Mouse (Mus musculus) liver, embryonic 11.5 days (tissue): Measurements from ENCODE around the gene Gm7978. TPM values are rescaled to one million over a fixed set of nuclear protein-coding genes. Genes with fewer than 3 reads are reported as not detected.
"Not testable (repeated sequence)": the region's sequence is repeated elsewhere in the genome, so short reads cannot be mapped to it uniquely, and the experiment has no call there.

Source experiments
- ATAC-seq: fragments of 200-750 bp; cut with Nextera tagmentation; replicated peaks from 2 replicates; pipeline ENCODE4 v1.8.0; 2017; ENCODE audit warnings: moderate number of reproducible peaks, mild to moderate bottlenecking, moderate TSS enrichment, moderate library complexity; ENCODE audit not compliant: low FRiP score
- DNase-seq: peaks from one replicate; pipeline ENCODE4 v3.0.0-alpha.2; 2017; ENCODE audit warnings: low spot score
- H3K27ac ChIP-seq: fragments of 300-500 bp; sonication (generic); 2 replicates; pipeline ENCODE4 v1.5.1; 2014; ENCODE audit warnings: mild to moderate bottlenecking, low read depth, low read length, control low read depth
- H3K27me3 ChIP-seq: fragments of 300-500 bp; sonication (generic); replicated peaks from 2 replicates; pipeline ENCODE4 v1.6.1; 2014; ENCODE audit warnings: low read length, mixed read lengths; ENCODE audit not compliant: control insufficient read depth, insufficient read depth
- H3K36me3 ChIP-seq: fragments of 300-500 bp; sonication (generic); 2 replicates; pipeline ENCODE4 v1.6.1; 2014; ENCODE audit warnings: mild to moderate bottlenecking, low read length, moderate library complexity, mixed read lengths; ENCODE audit not compliant: control insufficient read depth, insufficient read depth
- H3K4me1 ChIP-seq: fragments of 300-500 bp; sonication (generic); replicated peaks from 2 replicates; pipeline ENCODE4 v1.6.1; 2014; ENCODE audit warnings: low read length, mixed read lengths; ENCODE audit not compliant: control insufficient read depth, insufficient read depth
- H3K4me2 ChIP-seq: fragments of 300-500 bp; sonication (generic); 2 replicates; pipeline ENCODE4 v1.6.1; 2014; ENCODE audit warnings: mild to moderate bottlenecking, control low read depth, moderate library complexity
- H3K4me3 ChIP-seq: fragments of 300-500 bp; sonication (generic); 2 replicates; pipeline ENCODE4 v1.5.1; 2014; ENCODE audit warnings: low read depth, low read length, control low read depth
- H3K9ac ChIP-seq: fragments of 300-500 bp; sonication (generic); 2 replicates; pipeline ENCODE4 v1.6.1; 2014; ENCODE audit warnings: low read depth, low read length, control low read depth
- H3K9me3 ChIP-seq: fragments of 300-500 bp; sonication (generic); 2 replicates; pipeline ENCODE4 v1.6.1; 2016; ENCODE audit warnings: low read length, inconsistent platforms, mixed read lengths; ENCODE audit not compliant: control insufficient read depth
- WGBS: fragments of 180-500 bp; shearing (Covaris S2); extraction: QIAGEN DNeasy Blood & Tissue Kit; methylation state at CpG from one replicate; pipeline ENCODE4 v1.1.7; 2014; 5-methylcytosine and 5-hydroxymethylcytosine counted together
- polyA plus RNA-seq: library from polyadenylated mRNA; unstranded; fragments of >200 nt; fragmentation: Nextera tagmentation; extraction: Ambion mirVana; gene quantifications from 2 replicates; pipeline ENCODE4 v1.2.1, GENCODE M21; 2014

Gm7978 gene
- polyA plus RNA-seq, result not detected in 2 replicates

DNA sequence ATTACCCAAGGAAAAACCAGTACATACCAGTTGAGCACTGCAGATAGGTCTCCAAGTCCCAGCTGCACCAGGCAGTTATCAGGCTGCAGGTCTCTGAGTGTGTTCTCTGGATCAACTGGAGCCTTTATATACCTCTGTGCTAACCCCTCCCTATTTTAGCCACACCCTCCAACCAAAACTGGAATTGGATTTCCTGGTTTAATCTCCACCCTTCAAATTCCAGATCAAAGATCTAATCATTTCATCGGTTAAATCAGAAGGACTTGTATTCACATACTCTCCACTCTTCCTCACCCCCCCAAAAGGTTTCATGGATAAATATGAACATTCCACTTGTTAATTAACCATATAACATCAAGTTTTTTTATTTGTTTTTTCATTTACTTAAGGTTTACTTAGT, at the start of gene Gm7978:
Gm7978 (minus strand) TSS at position 101 of the 400 bp plus-strand sequence.
- H3K27me3 ChIP-seq, H3K9ac ChIP-seq, DNase-seq, H3K27ac ChIP-seq, H3K4me2 ChIP-seq, H3K36me3 ChIP-seq, H3K4me3 ChIP-seq, ATAC-seq, H3K9me3 ChIP-seq, H3K4me1 ChIP-seq: not testable (repeated sequence)
- WGBS, result no CpG with 5 or more reads among the region's 1 CpGs

DNA sequence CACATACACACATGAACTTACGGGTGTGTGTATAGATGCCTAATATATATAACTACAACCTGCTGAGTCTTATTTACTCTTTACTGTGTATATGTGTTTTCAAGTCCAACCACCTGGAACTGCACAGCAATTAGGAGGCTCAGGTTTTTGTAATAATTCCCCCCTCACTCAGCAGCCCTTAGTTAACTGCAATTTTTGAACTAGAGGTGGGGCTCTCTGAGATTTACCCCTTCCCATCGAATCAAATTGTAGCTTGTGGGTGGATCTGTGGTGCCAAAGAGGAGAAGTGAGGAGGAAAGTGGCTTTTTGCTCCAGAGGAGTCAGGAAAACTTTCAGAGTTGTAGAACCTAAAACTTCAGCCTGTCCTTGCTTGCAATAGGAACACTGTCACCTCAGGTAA, 39.7 kb upstream of the Gm7978 start, which contains the start of gene E330014E10Rik:
E330014E10Rik (plus strand) TSS at position 301 of the 400 bp plus-strand sequence.
- not testable (repeated sequence) for H3K4me3 ChIP-seq, H3K4me1 ChIP-seq, ATAC-seq, H3K9ac ChIP-seq, H3K9me3 ChIP-seq, H3K36me3 ChIP-seq, H3K27me3 ChIP-seq, H3K4me2 ChIP-seq, H3K27ac ChIP-seq, DNase-seq
- WGBS, result no CpG with 5 or more reads among the region's 2 CpGs

DNA sequence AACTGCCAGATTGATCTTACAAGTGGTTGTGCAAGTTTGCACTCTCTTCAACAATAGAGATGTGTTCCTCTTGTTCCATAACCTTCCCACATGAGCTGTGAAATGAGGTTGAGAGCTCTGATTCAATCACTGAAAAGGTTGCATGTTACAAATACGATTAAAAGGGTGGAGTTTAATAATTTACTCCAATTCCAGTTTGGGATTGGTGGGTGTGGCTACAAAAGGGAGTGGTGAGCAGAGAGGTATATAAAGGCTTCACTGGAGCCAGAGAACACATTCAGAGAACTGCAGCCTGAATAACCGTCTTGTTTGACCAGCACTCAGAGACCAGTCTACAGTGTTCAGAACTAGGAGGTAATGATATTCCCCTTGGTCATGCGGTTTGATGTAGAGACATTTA, 5.7 kb upstream of the Gm7978 start, which contains the start of gene Gm7982:
Gm7982 (plus strand) TSS at position 301 of the 400 bp plus-strand sequence.
- not testable (repeated sequence) for H3K4me3 ChIP-seq, H3K27ac ChIP-seq, H3K4me2 ChIP-seq, ATAC-seq, H3K4me1 ChIP-seq, DNase-seq, H3K9ac ChIP-seq, H3K27me3 ChIP-seq, H3K9me3 ChIP-seq, H3K36me3 ChIP-seq
- WGBS, result no CpG with 5 or more reads among the region's 3 CpGs

Other genes starting within 250 kb of the Gm7978 start
- gene Gm3286, start 225.4 kb downstream of the Gm7978 start, polyA plus RNA-seq, result not detected in 2 replicates
- gene Gm7971, start 141.3 kb downstream of the Gm7978 start, polyA plus RNA-seq, result not detected in 2 replicates
- gene Gm7982, start 5.8 kb upstream of the Gm7978 start, polyA plus RNA-seq, result not detected in 2 replicates
- gene E330014E10Rik, start 39.8 kb upstream of the Gm7978 start, polyA plus RNA-seq, result not detected in 2 replicates
- 1.7 and 1.8 TPM in 2 replicates for gene Cxcl13, start 220.8 kb upstream of the Gm7978 start, polyA plus RNA-seq